Mouse (Mus musculus): Measurements from ENCODE around the gene Ankrd33. TPM values are rescaled to one million over a fixed set of nuclear protein-coding genes. Genes with fewer than 3 reads are reported as not detected.

Gene Ankrd33
- not detected for polyA plus RNA-seq (2017; shearing (Covaris generic))

GRCm38 (mm10) chr15:101115511-101116110, at the start of gene Ankrd33:
Gene Ankrd33, plus strand, starts transcription at chr15:101115755.

DNA sequence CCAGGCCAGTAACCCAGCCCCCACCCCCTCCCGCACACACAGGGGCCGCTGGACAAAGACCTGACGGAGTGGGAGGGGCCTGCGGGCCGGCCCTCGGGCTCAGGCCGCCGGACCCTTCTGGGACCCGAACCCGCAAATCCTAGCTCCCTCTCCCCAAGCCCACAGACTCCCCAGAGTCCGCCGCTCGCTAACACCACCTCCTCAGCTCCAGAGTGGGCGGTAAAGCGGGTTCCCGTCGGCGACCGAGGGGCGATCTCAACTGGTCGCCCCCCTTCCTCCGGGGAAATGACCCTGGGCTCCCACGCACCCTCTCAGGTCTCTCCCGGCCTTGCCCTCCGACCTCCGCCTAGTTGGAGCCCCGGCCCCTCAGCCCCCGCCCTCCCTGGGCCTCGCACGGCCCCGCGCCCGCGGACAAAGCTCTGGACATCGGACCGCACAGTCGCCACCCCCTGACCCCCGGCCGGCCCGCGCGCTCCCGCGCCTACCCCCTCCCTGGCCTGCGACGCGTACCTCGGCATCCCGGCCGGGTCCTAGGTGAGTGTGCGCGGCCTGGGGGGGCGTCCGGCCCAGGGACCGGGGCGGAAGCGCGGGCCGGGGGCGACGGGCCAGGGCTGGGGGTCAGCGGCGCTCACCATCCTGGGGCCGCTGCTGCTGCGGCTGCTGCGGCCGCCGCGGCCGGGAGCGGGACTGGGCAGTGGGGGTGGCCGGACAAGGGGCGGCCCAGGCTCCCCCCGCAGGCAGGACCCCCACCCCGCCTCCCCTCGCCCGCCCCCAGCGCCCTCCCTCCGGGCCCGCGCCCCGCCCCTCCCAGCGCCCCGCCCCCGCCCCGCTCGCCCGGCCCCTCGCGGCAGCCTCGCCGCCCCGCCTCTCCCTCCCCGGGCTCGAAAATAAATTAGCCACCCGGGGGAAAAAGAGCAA, 37.5 kb upstream of the Ankrd33 start, which contains the start of gene Fignl2:
Gene Fignl2, minus strand, starts transcription at position 755 of the 918 bp plus-strand sequence.

GRCm38 (mm10) chr15:101128181-101129089, 12.9 kb downstream of the Ankrd33 start, which contains the start of gene Acvrl1:
Gene Acvrl1, plus strand, starts transcription at chr15:101128522.

Other genes starting within 250 kb of the Ankrd33 start
- gene Scn8a, start 245.9 kb upstream of the Ankrd33 start, polyA plus RNA-seq (2017; shearing (Covaris generic)) = 0.34 TPM
- not detected for gene Gm47841, start 68.4 kb upstream of the Ankrd33 start, polyA plus RNA-seq (2017; shearing (Covaris generic))
- gene Fignl2, start 37.2 kb upstream of the Ankrd33 start, polyA plus RNA-seq (2017; shearing (Covaris generic)) = not detected
- gene Acvrl1, start 12.8 kb downstream of the Ankrd33 start, polyA plus RNA-seq (2017; shearing (Covaris generic)) = 3.8 TPM
- 1.9 TPM for gene Acvr1b, start 58.3 kb downstream of the Ankrd33 start, polyA plus RNA-seq (2017; shearing (Covaris generic))
- not detected for gene Grasp, start 108.4 kb downstream of the Ankrd33 start, polyA plus RNA-seq (2017; shearing (Covaris generic))
- gene Nr4a1, start 138.5 kb downstream of the Ankrd33 start, polyA plus RNA-seq (2017; shearing (Covaris generic)) = 133 TPM
- 73.2 TPM for gene Atg101, start 168.5 kb downstream of the Ankrd33 start, polyA plus RNA-seq (2017; shearing (Covaris generic))
- 0.24 TPM for gene 6030408B16Rik, start 177.5 kb downstream of the Ankrd33 start, polyA plus RNA-seq (2017; shearing (Covaris generic))